Mouse (Mus musculus) heart, postnatal 0 days (tissue): ENCODE measurements around the gene Rbm46. TPM values are rescaled to one million over a fixed set of nuclear protein-coding genes. Genes with fewer than 3 reads are reported as not detected.

ENCODE experiments used
- ATAC-seq: fragments of 200-750 bp; cut with Nextera tagmentation; 2 replicates; pipeline ENCODE4 v1.8.0; 2017; ENCODE audit warnings: low read depth, moderate number of reproducible peaks, moderate library complexity; ENCODE audit not compliant: insufficient read depth
- DNase-seq: peaks from one replicate; pipeline ENCODE4 v3.0.0-alpha.2; 2016; ENCODE audit warnings: low spot score
- H3K27ac ChIP-seq: fragments of 300-500 bp; sonication (generic); 2 replicates; pipeline ENCODE4 v1.5.1; 2014; ENCODE audit warnings: low read depth, mild to moderate bottlenecking
- H3K27me3 ChIP-seq: fragments of 300-500 bp; sonication (generic); 2 replicates; pipeline ENCODE4 v1.6.1; 2014; ENCODE audit warnings: low read length, mixed read lengths; ENCODE audit not compliant: control insufficient read depth, insufficient read depth
- H3K36me3 ChIP-seq: fragments of 300-500 bp; sonication (generic); replicated peaks from 2 replicates; pipeline ENCODE4 v1.6.1; 2014; ENCODE audit warnings: low read length, mixed read lengths; ENCODE audit not compliant: control insufficient read depth, insufficient read depth
- H3K4me1 ChIP-seq: fragments of 300-500 bp; sonication (generic); 2 replicates; pipeline ENCODE4 v1.6.1; 2014; ENCODE audit warnings: antibody characterized with exemption; ENCODE audit not compliant: control insufficient read depth, insufficient read depth
- H3K4me2 ChIP-seq: fragments of 300-500 bp; sonication (generic); 2 replicates; pipeline ENCODE4 v1.6.1; 2014; ENCODE audit warnings: low read depth, mild to moderate bottlenecking, low read length, moderate library complexity
- H3K4me3 ChIP-seq: fragments of 300-500 bp; sonication (generic); 2 replicates; pipeline ENCODE4 v1.5.1; 2014; ENCODE audit warnings: low read depth, low read length
- H3K9ac ChIP-seq: fragments of 300-500 bp; sonication (generic); replicated peaks from 2 replicates; pipeline ENCODE4 v1.6.1; 2014; ENCODE audit warnings: low read depth, low read length, mixed read lengths
- H3K9me3 ChIP-seq: fragments of 300-500 bp; sonication (generic); replicated peaks from 2 replicates; pipeline ENCODE4 v1.6.1; 2016; ENCODE audit warnings: low read length; ENCODE audit not compliant: control insufficient read depth
- CTCF ChIP-seq: IDR thresholded peaks from 2 replicates; pipeline ENCODE4 v1.5.1; 2016; ENCODE audit warnings: antibody characterized with exemption, control low read depth, low read depth
- EP300 ChIP-seq: IDR thresholded peaks from 2 replicates; pipeline ENCODE4 v1.6.1; 2016; ENCODE audit warnings: antibody characterized with exemption, low read depth
- WGBS: fragments of 180-500 bp; shearing (Covaris S2); extraction: QIAGEN DNeasy Blood & Tissue Kit; methylation state at CpG from one replicate; pipeline ENCODE4 v1.1.7; 2014; 5-methylcytosine and 5-hydroxymethylcytosine counted together
- polyA plus RNA-seq: library from polyadenylated mRNA; unstranded; fragments of >200 nt; fragmentation: Nextera tagmentation; extraction: Ambion mirVana; gene quantifications from 2 replicates; pipeline ENCODE4 v1.2.1, GENCODE M21; 2015
- total RNA-seq: library from RNA; depleted of rRNA; stranded (reverse); fragments of >200 nt; gene quantifications from 2 replicates; pipeline ENCODE4 v1.2.3, GENCODE M21; 2014; ENCODE audit warnings: low replicate concordance; rRNA removed

Gene Rbm46
- total and polyA plus RNA-seq, 2 experiments from 2014 or later, result 0.75 TPM; not detected in 1

DNA sequence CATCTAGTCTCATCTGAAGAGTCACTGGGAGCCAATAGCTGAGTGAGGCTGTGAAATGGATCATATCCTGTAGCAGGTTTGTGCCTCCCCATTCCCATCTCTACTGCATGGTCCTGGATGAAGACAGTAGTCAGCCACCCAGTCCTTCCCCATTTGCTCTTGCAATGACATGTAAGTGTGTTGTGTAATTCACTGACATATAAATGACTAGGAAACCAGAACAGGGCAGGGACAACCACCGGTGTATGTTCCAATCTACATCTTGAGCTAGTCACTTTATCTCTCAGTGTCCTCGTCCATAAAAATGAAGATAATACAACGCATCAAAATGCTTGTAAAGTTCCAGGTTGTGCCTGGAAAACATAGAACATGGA lies 75.8 kb downstream of the Rbm46 start:
- DNase-seq (no peak), ATAC-seq (no peak)
- Histone ChIP-seq H3K27ac (no peak overlapping the region), H3K9ac (no peak overlapping the region), H3K27me3 (no peaks in the 10 kb centered on the region), H3K36me3 (no peaks in the 10 kb centered on the region), H3K4me3 (no peak overlapping the region), H3K9me3 (no peaks in the 10 kb centered on the region), H3K4me1 (no peaks in the 10 kb centered on the region), H3K4me2 (no peak overlapping the region)
- WGBS, result 75% methylated on average over 3 of the region's 3 CpGs
- TF ChIP-seq CTCF (no peak), EP300 (no peak)

DNA sequence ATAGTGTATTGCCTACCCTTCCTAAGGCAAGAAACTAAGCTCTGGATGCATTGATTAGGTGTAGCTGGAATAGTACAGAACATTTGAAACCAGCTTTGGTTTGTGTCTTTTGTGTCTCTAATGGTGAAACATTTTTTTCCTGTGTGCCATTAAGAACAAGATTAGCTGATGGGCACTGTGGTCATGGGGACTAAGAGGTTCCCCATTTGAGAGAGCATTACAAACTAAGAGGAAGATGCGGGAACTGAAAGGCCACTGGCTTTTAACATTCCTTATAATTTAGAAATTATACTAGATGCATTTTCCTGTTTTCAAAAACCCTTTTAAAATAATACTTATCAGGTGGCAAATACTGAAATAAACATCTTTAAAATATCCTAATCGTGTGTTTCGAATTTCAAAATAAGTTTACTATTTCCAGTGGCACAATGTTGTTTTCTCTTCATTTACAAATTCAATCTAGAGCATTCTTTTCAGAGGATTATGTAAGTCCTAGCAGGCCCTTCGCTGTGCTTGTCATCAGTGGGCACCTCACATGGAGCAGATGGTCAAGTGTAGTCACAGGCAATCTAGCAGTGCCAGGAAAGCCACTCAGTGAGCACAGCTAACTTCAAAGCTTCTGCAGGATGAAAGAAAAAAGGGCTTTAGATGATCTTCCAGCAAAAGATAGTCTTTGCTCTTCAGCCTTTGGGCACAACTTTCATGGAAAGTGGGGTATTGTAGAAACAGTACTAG lies 76.4 kb downstream of the Rbm46 start:
- Histone ChIP-seq H3K4me1 (no peaks in the 10 kb centered on the region), H3K9me3 (no peaks in the 10 kb centered on the region), H3K27me3 (no peaks in the 10 kb centered on the region), H3K4me3 (no peak overlapping the region), H3K36me3 (no peaks in the 10 kb centered on the region), H3K27ac (no peak overlapping the region), H3K4me2 (no peak overlapping the region), H3K9ac (no peak overlapping the region)
- no peak for ATAC-seq
- TF ChIP-seq EP300, result no peak
- no peak for TF ChIP-seq CTCF
- 74% methylated on average over 4 of the region's 4 CpGs for WGBS
- no peak for DNase-seq

DNA sequence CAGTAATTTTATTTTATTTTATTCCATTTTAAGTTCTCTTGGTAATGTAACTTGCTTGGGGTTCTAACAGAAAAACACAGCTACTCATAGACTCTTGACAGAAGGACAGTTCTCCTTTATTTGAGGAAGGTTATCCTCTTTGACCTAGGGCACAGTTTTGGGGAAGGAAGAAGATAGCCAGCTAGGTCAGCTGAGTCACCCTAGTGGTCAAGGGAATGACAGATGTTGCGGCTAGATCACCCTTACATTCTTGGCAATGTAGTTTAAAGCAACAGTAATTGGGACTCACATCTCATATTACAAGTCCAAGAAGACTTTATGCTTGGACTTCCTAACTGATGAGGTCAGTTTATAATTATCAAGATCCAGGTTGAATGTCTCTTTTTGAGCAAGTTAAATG lies 82.6 kb downstream of the Rbm46 start:
- Histone ChIP-seq H3K36me3 (no peaks in the 10 kb centered on the region), H3K27me3 (no peaks in the 10 kb centered on the region), H3K27ac (no peak overlapping the region), H3K4me3 (no peak overlapping the region), H3K9me3 (no peaks in the 10 kb centered on the region), H3K4me1 (no peaks in the 10 kb centered on the region), H3K4me2 (no peak overlapping the region), H3K9ac (no peak overlapping the region)
- no peak for TF ChIP-seq EP300
- TF ChIP-seq CTCF, result no peak
- DNase-seq (no peak), ATAC-seq (no peak)
- WGBS, result 52% methylated on average over 1 of the region's 1 CpGs

DNA sequence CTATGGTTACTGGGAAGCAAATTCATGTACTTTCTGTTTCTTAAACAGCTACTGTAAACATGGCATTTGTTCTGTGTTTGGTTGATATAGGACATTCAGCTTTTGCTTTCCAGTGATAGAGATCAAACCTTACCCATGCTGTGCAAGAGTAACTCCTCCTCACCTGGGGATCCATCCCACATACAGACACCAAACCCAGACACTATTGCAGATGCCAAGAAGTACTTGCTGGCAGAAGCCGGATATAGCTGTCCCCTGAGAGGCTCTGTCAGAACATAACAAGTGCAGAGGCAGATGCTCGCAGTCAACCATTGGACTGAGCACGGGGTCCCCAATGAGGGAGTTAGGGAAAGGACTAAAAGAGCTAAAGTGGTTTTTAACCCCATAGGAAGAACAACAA lies 84.6 kb downstream of the Rbm46 start:
- H3K27ac ChIP-seq, result no peak overlapping the region
- no peak overlapping the region for H3K4me3 ChIP-seq
- no peaks in the 10 kb centered on the region for H3K36me3 ChIP-seq
- TF ChIP-seq EP300 (no peak), CTCF (no peak)
- H3K4me1 ChIP-seq, result no peaks in the 10 kb centered on the region
- WGBS, result 80% methylated on average over 3 of the region's 3 CpGs
- H3K9ac ChIP-seq, result no peak overlapping the region
- H3K27me3 ChIP-seq, result no peaks in the 10 kb centered on the region
- H3K9me3 ChIP-seq, result no peaks in the 10 kb centered on the region
- no peak for ATAC-seq
- DNase-seq, result no peak
- H3K4me2 ChIP-seq, result no peak overlapping the region

Other genes with a start within 250 kb of the Rbm46 start
- gene Lrat, start 27.5 kb upstream of the Rbm46 start, total RNA-seq, result not detected in 2 replicates
- 0.04 and 0.12 TPM in 2 replicates for gene Lrat, start 27.5 kb upstream of the Rbm46 start, polyA plus RNA-seq
- gene Fgg, start 131.2 kb upstream of the Rbm46 start, total RNA-seq, result 0.70 and 2.4 TPM in 2 replicates
- gene Fgg, start 131.2 kb upstream of the Rbm46 start, polyA plus RNA-seq, result 0.08 and 0.26 TPM in 2 replicates
- 2.3 and 3.3 TPM in 2 replicates for gene Fga, start 149.6 kb upstream of the Rbm46 start, total RNA-seq
- gene Fga, start 149.6 kb upstream of the Rbm46 start, polyA plus RNA-seq, result 0.08 and 0.19 TPM in 2 replicates
- 1.8 TPM in 1 of 2 replicates, not detected in the other for gene Fgb, start 173.4 kb upstream of the Rbm46 start, total RNA-seq
- gene Fgb, start 173.4 kb upstream of the Rbm46 start, polyA plus RNA-seq, result 0.03 and 0.16 TPM in 2 replicates
- gene Plrg1, start 179.0 kb upstream of the Rbm46 start, total RNA-seq, result 46.2 and 61.9 TPM in 2 replicates
- gene Plrg1, start 179.0 kb upstream of the Rbm46 start, polyA plus RNA-seq, result 40.8 and 43.4 TPM in 2 replicates